In the genomic region with DNA sequence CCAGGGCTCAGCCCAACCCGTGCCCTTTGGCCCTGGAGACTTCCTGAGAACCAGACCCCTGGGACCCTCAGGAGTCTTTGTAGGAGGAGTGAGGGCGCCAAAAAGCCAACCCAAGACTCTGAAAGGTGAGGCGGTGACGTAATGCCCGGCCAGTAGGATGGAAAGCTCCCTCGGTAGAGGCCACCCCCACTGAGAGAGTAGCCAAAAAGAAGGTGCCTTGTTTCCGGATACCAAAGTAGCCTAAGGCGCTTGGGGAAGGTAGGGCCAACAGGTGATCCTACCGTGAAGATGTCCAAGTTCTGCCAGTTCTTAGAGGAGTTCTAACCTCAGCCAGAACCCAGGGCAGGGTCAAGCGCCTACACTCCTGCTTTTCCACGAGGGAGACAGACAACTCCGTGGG, we compare ENCODE assay signal across 8 mouse cellular contexts. TPM values are rescaled to one million over a fixed set of nuclear protein-coding genes. Genes with fewer than 3 reads are reported as not detected.
A peak's percentile ranks its signal among the peaks of the same experiment; 100 is the strongest.
DNase-seq lines count a peak whose midpoint lies in the region; ATAC-seq and TF ChIP-seq lines count a peak whose summit lies in the region.

No protein-coding gene starts in this region.

- intact Hi-C loops in gastrocnemius, postnatal 14 days (cut with DNase I; ENCODE audit: low total_unique reads) = loop anchor here (2.0 kb wide), 1 partner anchor 174 kb away; no protein-coding TSS in a partner anchor

- DNase-seq in cerebellum, adult 2 months = no peak
- DNase-seq in cerebellum, postnatal 4 days (ENCODE audit: low spot score in 2 of 2) = no peak
- peak; percentile 46 for DNase-seq in 3134 (ENCODE audit: extremely low read depth, insufficient read length, low spot score)
- DNase-seq in gastrocnemius, postnatal 10 days = no peak
- no peak for DNase-seq in gastrocnemius, postnatal 14 days

- H3K27ac ChIP-seq in cerebellum, adult 2 months (ENCODE audit: insufficient read depth, low read length) = no peak overlapping the region
- H3K27ac ChIP-seq in embryonic fibroblast, embryonic 13.5 days (ENCODE audit: insufficient read depth, low read length) = peak overlapping the region; percentile 64
- no peak overlapping the region for H3K27ac ChIP-seq in limb, embryonic 12.5 days
- H3K27ac ChIP-seq in neural tube, embryonic 15.5 days (replicated peaks) = no peak overlapping the region

- no peaks in the 10 kb centered on the region for H3K9me3 ChIP-seq in limb, embryonic 12.5 days
- H3K9me3 ChIP-seq in neural tube, embryonic 15.5 days (replicated peaks) = no peaks in the 10 kb centered on the region

- no peaks in the 10 kb centered on the region for H3K27me3 ChIP-seq in cerebellum, adult 2 months (ENCODE audit: control insufficient read depth, insufficient read depth, low read length)
- peaks cover 17% of the 10 kb centered on the region for H3K27me3 ChIP-seq in limb, embryonic 12.5 days
- H3K27me3 ChIP-seq in neural tube, embryonic 15.5 days (replicated peaks) = peaks cover 27% of the 10 kb centered on the region

- TF ChIP-seq CTCF in cerebellum, adult 2 months (IDR thresholded peaks at IDR 0.05; ENCODE audit: borderline replicate concordance, insufficient read depth, low read depth, low read length) = no peak
- no peak for TF ChIP-seq CTCF in embryonic fibroblast, embryonic 13.5 days (IDR thresholded peaks at IDR 0.05; ENCODE audit: borderline replicate concordance, insufficient read depth, low read length)

- H3K4me1 ChIP-seq in cerebellum, adult 2 months (ENCODE audit: control insufficient read depth, insufficient read depth, low read length) = no peaks in the 10 kb centered on the region; the same call in 1 of the 2 replicates
- peaks cover 4% of the 10 kb centered on the region; the same call in 1 of the 2 replicates for H3K4me1 ChIP-seq in embryonic fibroblast, embryonic 13.5 days (ENCODE audit: control insufficient read depth, insufficient read depth, low read length)
- H3K4me1 ChIP-seq in limb, embryonic 12.5 days (replicated peaks) = peaks cover 21% of the 10 kb centered on the region
- peaks cover 26% of the 10 kb centered on the region for H3K4me1 ChIP-seq in neural tube, embryonic 15.5 days

- peaks cover 30% of the 10 kb centered on the region for H3K36me3 ChIP-seq in limb, embryonic 12.5 days
- 0 out of 2 replicates have a peak, but pooled peaks cover 3% of the 10 kb centered on the region for H3K36me3 ChIP-seq in neural tube, embryonic 15.5 days

- peak overlapping the region; percentile 96 for H3K4me2 ChIP-seq in limb, embryonic 12.5 days
- H3K4me2 ChIP-seq in neural tube, embryonic 15.5 days = peak overlapping the region; percentile 87

- H3K9ac ChIP-seq in limb, embryonic 12.5 days (replicated peaks) = peak overlapping the region; percentile 89
- peak overlapping the region; percentile 70; the same call in 1 of the 2 replicates for H3K9ac ChIP-seq in neural tube, embryonic 15.5 days (replicated peaks)

- ATAC-seq in limb, embryonic 12.5 days (ENCODE audit: insufficient number of reproducible peaks, insufficient read depth, low FRiP score, low TSS enrichment, low read depth) = no peak
- no peak for ATAC-seq in neural tube, embryonic 15.5 days (ENCODE audit: low FRiP score)

- 63% methylated on average over 12 of the region's 12 CpGs for WGBS in cerebellum, adult 2 months
- 14% methylated on average over 12 of the region's 12 CpGs for WGBS in limb, embryonic 12.5 days
- WGBS in neural tube, embryonic 15.5 days = 29% methylated on average over 12 of the region's 12 CpGs

- H3K4me3 ChIP-seq in cerebellum, adult 2 months (replicated peaks; ENCODE audit: insufficient read depth, low read depth, low read length) = peak overlapping the region; percentile 5
- peak overlapping the region; percentile 85 for H3K4me3 ChIP-seq in embryonic fibroblast, embryonic 13.5 days (ENCODE audit: insufficient read depth, low read length)
- peak overlapping the region; percentile 82 for H3K4me3 ChIP-seq in limb, embryonic 12.5 days (replicated peaks)
- H3K4me3 ChIP-seq in neural tube, embryonic 15.5 days (replicated peaks) = peak overlapping the region; percentile 55

- TF ChIP-seq POLR2A in cerebellum, adult 2 months (IDR thresholded peaks at IDR 0.05; ENCODE audit: borderline replicate concordance, insufficient read depth, low read length) = no peak
- 0 out of 2 replicates have a peak, but pooled peaks have one; percentile 3 for TF ChIP-seq POLR2A in embryonic fibroblast, embryonic 13.5 days (IDR thresholded peaks at IDR 0.05; ENCODE audit: low read depth, low read length)

RNA-seq across cellular contexts. Expression of gene 1700017B05Rik, which starts 1.5 kb away (rescaled TPM):
- polyA plus RNA-seq in cerebellum, adult 2 months (2012; rRNA removed) = 4.9 and 6.0 TPM in 2 replicates
- 30.6 and 36.6 TPM in 2 replicates for polyA plus RNA-seq in embryonic fibroblast, embryonic 13.5 days (2011; ENCODE audit: insufficient read length, low read depth, missing spikeins)
- polyA plus RNA-seq in limb, embryonic 12.5 days (2016; fragmentation: Nextera tagmentation; extraction: Ambion mirVana) = 15.3 and 16.3 TPM in 2 replicates
- polyA plus RNA-seq in neural tube, embryonic 15.5 days (2015; fragmentation: Nextera tagmentation; extraction: Ambion mirVana) = 4.1 and 10.9 TPM in 2 replicates
- total RNA-seq in gastrocnemius, postnatal 10 days (2021) = 10 to 100 TPM; 10.2 to 12.8 TPM
- 1 to 10 TPM; 6.4 to 7.3 TPM for total RNA-seq in gastrocnemius, postnatal 14 days (2021)

RNA-seq across cellular contexts. Expression of gene Trcg1, which starts 24.6 kb away (rescaled TPM):
- not detected in 2 replicates for polyA plus RNA-seq in cerebellum, adult 2 months (2012; rRNA removed)
- not detected in 2 replicates for polyA plus RNA-seq in embryonic fibroblast, embryonic 13.5 days (2011; ENCODE audit: insufficient read length, low read depth, missing spikeins)
- polyA plus RNA-seq in limb, embryonic 12.5 days (2016; fragmentation: Nextera tagmentation; extraction: Ambion mirVana) = not detected in 2 replicates
- polyA plus RNA-seq in neural tube, embryonic 15.5 days (2015; fragmentation: Nextera tagmentation; extraction: Ambion mirVana) = not detected in 2 replicates
- not detected for total RNA-seq in gastrocnemius, postnatal 10 days (2021)
- total RNA-seq in gastrocnemius, postnatal 14 days (2021) = not detected

Comparison
In these comparisons a context has a peak if more than half of its experiments do, and no peak if none do; other contexts are left out.
1. H3K4me3 ChIP-seq: peak in every context shown above with its lines; median percentile 85 in embryonic fibroblast, embryonic 13.5 days; 82 in limb, embryonic 12.5 days; 55 in neural tube, embryonic 15.5 days; 5 in cerebellum, adult 2 months.